Mouse (Mus musculus) kidney, postnatal 0 days (tissue): ENCODE results near the gene Thg1l. TPM values are rescaled to one million over a fixed set of nuclear protein-coding genes. Genes with fewer than 3 reads are reported as not detected.
A peak's percentile ranks its signal among the peaks of the same experiment; 100 is the strongest.

Source experiments
- ATAC-seq: fragments of 200-750 bp; cut with Nextera tagmentation; replicated peaks from 2 replicates; pipeline ENCODE4 v1.8.0; 2017; ENCODE audit warnings: low read depth, moderate number of reproducible peaks, moderate TSS enrichment, moderate library complexity; ENCODE audit not compliant: low FRiP score
- DNase-seq: peaks from one replicate; pipeline ENCODE4 v3.0.0-alpha.2; 2016; ENCODE audit warnings: low spot score
- H3K27ac ChIP-seq: fragments of 300-500 bp; sonication (generic); 2 replicates; pipeline ENCODE4 v1.5.1; 2014; ENCODE audit warnings: mild to moderate bottlenecking
- H3K27me3 ChIP-seq: fragments of 300-500 bp; sonication (generic); 2 replicates; pipeline ENCODE4 v1.6.1; 2014; ENCODE audit warnings: low read length, mixed read lengths; ENCODE audit not compliant: insufficient read depth
- H3K36me3 ChIP-seq: fragments of 300-500 bp; sonication (generic); 2 replicates; pipeline ENCODE4 v1.6.1; 2014; ENCODE audit warnings: low read length, mixed read lengths; ENCODE audit not compliant: insufficient read depth
- H3K4me1 ChIP-seq: fragments of 300-500 bp; sonication (generic); replicated peaks from 2 replicates; pipeline ENCODE4 v1.6.1; 2014; ENCODE audit warnings: antibody characterized with exemption, low read length, mixed read lengths; ENCODE audit not compliant: insufficient read depth
- H3K4me2 ChIP-seq: fragments of 300-500 bp; sonication (generic); 2 replicates; pipeline ENCODE4 v1.6.1; 2014; ENCODE audit warnings: mild to moderate bottlenecking, low read length, moderate library complexity, mixed read lengths
- H3K4me3 ChIP-seq: fragments of 300-500 bp; sonication (generic); replicated peaks from 2 replicates; pipeline ENCODE4 v1.5.1; 2014; ENCODE audit warnings: low read depth, low read length
- H3K9ac ChIP-seq: fragments of 300-500 bp; sonication (generic); 2 replicates; pipeline ENCODE4 v1.6.1; 2014; ENCODE audit warnings: low read depth, low read length
- H3K9me3 ChIP-seq: fragments of 300-500 bp; sonication (generic); replicated peaks from 2 replicates; pipeline ENCODE4 v1.6.1; 2016; ENCODE audit warnings: low read length, inconsistent platforms, mixed read lengths
- CTCF ChIP-seq: IDR thresholded peaks from 2 replicates; pipeline ENCODE4 v1.5.1; 2016; ENCODE audit warnings: antibody characterized with exemption, low read depth, mild to moderate bottlenecking, moderate library complexity
- WGBS: fragments of 180-500 bp; shearing (Covaris S2); extraction: QIAGEN DNeasy Blood & Tissue Kit; methylation state at CpG from one replicate; pipeline ENCODE4 v1.1.7; 2014; 5-methylcytosine and 5-hydroxymethylcytosine counted together
- polyA plus RNA-seq: library from polyadenylated mRNA; unstranded; fragments of >200 nt; fragmentation: Nextera tagmentation; extraction: Ambion mirVana; gene quantifications from 2 replicates; pipeline ENCODE4 v1.2.1, GENCODE M21; 2015

Thg1l gene
- 12.1 and 12.4 TPM in 2 replicates for polyA plus RNA-seq

- TF ChIP-seq CTCF = 0 out of 2 replicates have a peak, but pooled peaks have one; percentile 3
- peaks cover 8% of the 10 kb centered on the region; the same call in 1 of the 2 replicates for H3K36me3 ChIP-seq
- no peaks in the 10 kb centered on the region for H3K9me3 ChIP-seq
- H3K4me2 ChIP-seq = peak within 1 kb of the TSS; percentile 67
- H3K27ac ChIP-seq = peak within 1 kb of the TSS; percentile 73; the same call in 1 of the 2 replicates
- H3K4me3 ChIP-seq = peak within 1 kb of the TSS; percentile 77
- under 1% methylated on average over 32 of the region's 32 CpGs for WGBS
- 0 out of 2 replicates have a peak within 1 kb of the TSS, but pooled peaks have one; percentile 49 for H3K9ac ChIP-seq
- DNase-seq (peak; percentile 98), ATAC-seq (peak; percentile 98)
- H3K4me1 ChIP-seq = 0 out of 2 replicates have a peak, but pooled peaks cover 4% of the 10 kb centered on the region
- no peaks in the 10 kb centered on the region for H3K27me3 ChIP-seq
These were observed at the start of gene Thg1l for GRCm38 (mm10) chr11:45955127-45955627. TSS of gene Thg1l (minus strand) at chr11:45955494.

- DNase-seq = no peak
- no peak for ATAC-seq
- H3K27ac ChIP-seq = no peak overlapping the region
- peak overlapping the region; percentile 55 for H3K4me2 ChIP-seq
- H3K9ac ChIP-seq = 0 out of 2 replicates have a peak overlapping the region, but pooled peaks have one; percentile 42
- TF ChIP-seq CTCF = no peak
- no peaks in the 10 kb centered on the region for H3K27me3 ChIP-seq
- H3K9me3 ChIP-seq = no peaks in the 10 kb centered on the region
- WGBS = 51% methylated on average over 13 of the region's 13 CpGs
- H3K36me3 ChIP-seq = no peaks in the 10 kb centered on the region
- no peaks in the 10 kb centered on the region for H3K4me1 ChIP-seq
- peak overlapping the region; percentile 16; the same call in 1 of the 2 replicates for H3K4me3 ChIP-seq
These were observed 36.8 kb upstream of the Thg1l start for GRCm38 (mm10) chr11:45992087-45992486.

- TF ChIP-seq CTCF = no peak
- DNase-seq (peak; percentile 46), ATAC-seq (0 out of 2 replicates have a peak, but pooled peaks have one; percentile 54)
- Histone ChIP-seq H3K4me2 (peak overlapping the region; percentile 55), H3K4me3 (peak overlapping the region; percentile 16; the same call in 1 of the 2 replicates), H3K9me3 (no peaks in the 10 kb centered on the region), H3K27me3 (no peaks in the 10 kb centered on the region), H3K36me3 (no peaks in the 10 kb centered on the region), H3K27ac (no peak overlapping the region), H3K9ac (peak overlapping the region; percentile 42; the same call in 1 of the 2 replicates), H3K4me1 (no peaks in the 10 kb centered on the region)
- 6% methylated on average over 16 of the region's 16 CpGs for WGBS
These were observed 36.3 kb upstream of the Thg1l start for GRCm38 (mm10) chr11:45991604-45992003.

GRCm38 (mm10) chr11:45980893-45981253 lies 25.6 kb upstream of the Thg1l start:
- H3K9ac ChIP-seq = peak overlapping the region; percentile 87
- no peaks in the 10 kb centered on the region for H3K9me3 ChIP-seq
- WGBS = 31% methylated on average over 19 of the region's 19 CpGs
- peak overlapping the region; percentile 69 for H3K4me2 ChIP-seq
- H3K27ac ChIP-seq = peak overlapping the region; percentile 39; the same call in 1 of the 2 replicates
- no peaks in the 10 kb centered on the region for H3K4me1 ChIP-seq
- H3K36me3 ChIP-seq = no peaks in the 10 kb centered on the region
- no peak for TF ChIP-seq CTCF
- ATAC-seq (0 out of 2 replicates have a peak, but pooled peaks have one; percentile 9), DNase-seq (no peak)
- H3K4me3 ChIP-seq = peak overlapping the region; percentile 56
- no peaks in the 10 kb centered on the region for H3K27me3 ChIP-seq

GRCm38 (mm10) chr11:45979946-45980892 lies 24.9 kb upstream of the Thg1l start, which contains the start of gene Sox30:
TSS of gene Sox30 (plus strand) at chr11:45980310.
- Histone ChIP-seq H3K4me3 (peak within 1 kb of the TSS; percentile 56), H3K27me3 (no peaks in the 10 kb centered on the region), H3K4me2 (peak within 1 kb of the TSS; percentile 69), H3K36me3 (no peaks in the 10 kb centered on the region), H3K9me3 (no peaks in the 10 kb centered on the region), H3K4me1 (no peaks in the 10 kb centered on the region), H3K9ac (peak within 1 kb of the TSS; percentile 87), H3K27ac (peak within 1 kb of the TSS; percentile 39; the same call in 1 of the 2 replicates)
- ATAC-seq (peak; percentile 96), DNase-seq (peak; percentile 71)
- no peak; the same call in 1 of the 2 replicates for TF ChIP-seq CTCF
- WGBS = 11% methylated on average over 95 of the region's 115 CpGs

- Histone ChIP-seq H3K4me1 (no peaks in the 10 kb centered on the region), H3K4me2 (no peak overlapping the region), H3K9me3 (no peaks in the 10 kb centered on the region), H3K27me3 (no peaks in the 10 kb centered on the region), H3K4me3 (no peak overlapping the region), H3K27ac (no peak overlapping the region), H3K9ac (no peak overlapping the region), H3K36me3 (no peaks in the 10 kb centered on the region)
- no peak for TF ChIP-seq CTCF
- ATAC-seq (no peak), DNase-seq (no peak)
- WGBS = 83% methylated on average over 3 of the region's 3 CpGs
These were observed 20.8 kb upstream of the Thg1l start for GRCm38 (mm10) chr11:45976061-45976460.
